Mouse (Mus musculus): ENCODE measurements around the gene Alas2. TPM values are rescaled to one million over a fixed set of nuclear protein-coding genes. Genes with fewer than 3 reads are reported as not detected.

Gene Alas2
- 24.9 and 29.8 TPM in 2 replicates for polyA plus RNA-seq (2014; fragmentation: Nextera tagmentation; extraction: Ambion mirVana)

GRCm38 (mm10) chrX:150547239-150547638, at the start of gene Alas2:
Alas2 (plus strand) TSS chrX:150547375.
- Histone ChIP-seq H3K9me3 (ENCODE audit: control insufficient read depth, low read length) (no peaks in the 10 kb centered on the region), H3K4me2 (ENCODE audit: low read depth, low read length) (no peak within 1 kb of the TSS), H3K27me3 (ENCODE audit: control insufficient read depth, insufficient read depth, low read length) (no peaks in the 10 kb centered on the region), H3K4me3 (ENCODE audit: low read depth, low read length) (no peak within 1 kb of the TSS), H3K36me3 (ENCODE audit: control insufficient read depth, insufficient read depth, low read length) (no peaks in the 10 kb centered on the region), H3K9ac (replicated peaks; ENCODE audit: low read depth, low read length) (no peak within 1 kb of the TSS), H3K27ac (ENCODE audit: low read depth, low read length) (no peak within 1 kb of the TSS), H3K4me1 (ENCODE audit: control insufficient read depth, insufficient read depth, low read length) (no peaks in the 10 kb centered on the region)
- no peak for ATAC-seq (ENCODE audit: low read depth)
- WGBS, result 51% methylated on average over 5 of the region's 5 CpGs

GRCm38 (mm10) chrX:150508696-150509095, 38.5 kb upstream of the Alas2 start:
- no peaks in the 10 kb centered on the region for H3K9me3 ChIP-seq (ENCODE audit: control insufficient read depth, low read length)
- no peaks in the 10 kb centered on the region for H3K27me3 ChIP-seq (ENCODE audit: control insufficient read depth, insufficient read depth, low read length)
- peak; percentile 79; the same call in 1 of the 2 replicates for ATAC-seq (ENCODE audit: low read depth)
- no peaks in the 10 kb centered on the region for H3K4me1 ChIP-seq (ENCODE audit: control insufficient read depth, insufficient read depth, low read length)
- no peak overlapping the region for H3K4me3 ChIP-seq (ENCODE audit: low read depth, low read length)
- no peak overlapping the region for H3K9ac ChIP-seq (replicated peaks; ENCODE audit: low read depth, low read length)
- H3K27ac ChIP-seq (ENCODE audit: low read depth, low read length), result no peak overlapping the region
- 67% methylated on average over 6 of the region's 6 CpGs for WGBS
- H3K4me2 ChIP-seq (ENCODE audit: low read depth, low read length), result no peak overlapping the region
- H3K36me3 ChIP-seq (ENCODE audit: control insufficient read depth, insufficient read depth, low read length), result no peaks in the 10 kb centered on the region

GRCm38 (mm10) chrX:150510631-150511030, 36.5 kb upstream of the Alas2 start:
- no peak overlapping the region for H3K27ac ChIP-seq (ENCODE audit: low read depth, low read length)
- no peaks in the 10 kb centered on the region for H3K27me3 ChIP-seq (ENCODE audit: control insufficient read depth, insufficient read depth, low read length)
- H3K4me1 ChIP-seq (ENCODE audit: control insufficient read depth, insufficient read depth, low read length), result no peaks in the 10 kb centered on the region
- ATAC-seq (ENCODE audit: low read depth), result 0 out of 2 replicates have a peak, but pooled peaks have one; percentile 24
- no peak overlapping the region for H3K4me2 ChIP-seq (ENCODE audit: low read depth, low read length)
- no peaks in the 10 kb centered on the region for H3K9me3 ChIP-seq (ENCODE audit: control insufficient read depth, low read length)
- no peak overlapping the region for H3K9ac ChIP-seq (replicated peaks; ENCODE audit: low read depth, low read length)
- no peaks in the 10 kb centered on the region for H3K36me3 ChIP-seq (ENCODE audit: control insufficient read depth, insufficient read depth, low read length)
- 58% methylated on average over 4 of the region's 4 CpGs for WGBS
- H3K4me3 ChIP-seq (ENCODE audit: low read depth, low read length), result no peak overlapping the region

- Histone ChIP-seq H3K9me3 (ENCODE audit: control insufficient read depth, low read length) (no peaks in the 10 kb centered on the region), H3K27ac (ENCODE audit: low read depth, low read length) (no peak overlapping the region), H3K4me3 (ENCODE audit: low read depth, low read length) (no peak overlapping the region), H3K9ac (replicated peaks; ENCODE audit: low read depth, low read length) (no peak overlapping the region), H3K27me3 (ENCODE audit: control insufficient read depth, insufficient read depth, low read length) (no peaks in the 10 kb centered on the region), H3K36me3 (ENCODE audit: control insufficient read depth, insufficient read depth, low read length) (no peaks in the 10 kb centered on the region), H3K4me1 (ENCODE audit: control insufficient read depth, insufficient read depth, low read length) (no peaks in the 10 kb centered on the region), H3K4me2 (ENCODE audit: low read depth, low read length) (no peak overlapping the region)
- no peak; the same call in 1 of the 2 replicates for ATAC-seq (ENCODE audit: low read depth)
- WGBS, result 82% methylated on average over 6 of the region's 6 CpGs
Observed at GRCm38 (mm10) chrX:150511274-150511673, 35.9 kb upstream of the Alas2 start.

GRCm38 (mm10) chrX:150514127-150514526, 33.0 kb upstream of the Alas2 start:
- Histone ChIP-seq H3K9ac (replicated peaks; ENCODE audit: low read depth, low read length) (no peak overlapping the region), H3K9me3 (ENCODE audit: control insufficient read depth, low read length) (no peaks in the 10 kb centered on the region), H3K4me3 (ENCODE audit: low read depth, low read length) (no peak overlapping the region), H3K36me3 (ENCODE audit: control insufficient read depth, insufficient read depth, low read length) (no peaks in the 10 kb centered on the region), H3K4me1 (ENCODE audit: control insufficient read depth, insufficient read depth, low read length) (no peaks in the 10 kb centered on the region), H3K27ac (ENCODE audit: low read depth, low read length) (no peak overlapping the region), H3K4me2 (ENCODE audit: low read depth, low read length) (no peak overlapping the region), H3K27me3 (ENCODE audit: control insufficient read depth, insufficient read depth, low read length) (no peaks in the 10 kb centered on the region)
- ATAC-seq (ENCODE audit: low read depth), result no peak
- WGBS, result 73% methylated on average over 1 of the region's 1 CpGs

- Histone ChIP-seq H3K9me3 (ENCODE audit: control insufficient read depth, low read length) (no peaks in the 10 kb centered on the region), H3K4me2 (ENCODE audit: low read depth, low read length) (no peak overlapping the region), H3K4me1 (ENCODE audit: control insufficient read depth, insufficient read depth, low read length) (no peaks in the 10 kb centered on the region), H3K27ac (ENCODE audit: low read depth, low read length) (no peak overlapping the region), H3K36me3 (ENCODE audit: control insufficient read depth, insufficient read depth, low read length) (no peaks in the 10 kb centered on the region), H3K9ac (replicated peaks; ENCODE audit: low read depth, low read length) (no peak overlapping the region), H3K4me3 (ENCODE audit: low read depth, low read length) (no peak overlapping the region), H3K27me3 (ENCODE audit: control insufficient read depth, insufficient read depth, low read length) (no peaks in the 10 kb centered on the region)
- ATAC-seq (ENCODE audit: low read depth), result no peak
Observed at GRCm38 (mm10) chrX:150516015-150516414, 31.2 kb upstream of the Alas2 start.

GRCm38 (mm10) chrX:150516477-150516876, 30.7 kb upstream of the Alas2 start:
- no peak overlapping the region for H3K9ac ChIP-seq (replicated peaks; ENCODE audit: low read depth, low read length)
- H3K4me1 ChIP-seq (ENCODE audit: control insufficient read depth, insufficient read depth, low read length), result no peaks in the 10 kb centered on the region
- H3K4me3 ChIP-seq (ENCODE audit: low read depth, low read length), result no peak overlapping the region
- no peaks in the 10 kb centered on the region for H3K9me3 ChIP-seq (ENCODE audit: control insufficient read depth, low read length)
- no peak overlapping the region for H3K4me2 ChIP-seq (ENCODE audit: low read depth, low read length)
- 93% methylated on average over 1 of the region's 1 CpGs for WGBS
- no peak for ATAC-seq (ENCODE audit: low read depth)
- no peaks in the 10 kb centered on the region for H3K36me3 ChIP-seq (ENCODE audit: control insufficient read depth, insufficient read depth, low read length)
- H3K27me3 ChIP-seq (ENCODE audit: control insufficient read depth, insufficient read depth, low read length), result no peaks in the 10 kb centered on the region
- no peak overlapping the region for H3K27ac ChIP-seq (ENCODE audit: low read depth, low read length)

GRCm38 (mm10) chrX:150540111-150540510, 7.1 kb upstream of the Alas2 start:
- Histone ChIP-seq H3K4me2 (ENCODE audit: low read depth, low read length) (no peak overlapping the region), H3K9me3 (ENCODE audit: control insufficient read depth, low read length) (no peaks in the 10 kb centered on the region), H3K27me3 (ENCODE audit: control insufficient read depth, insufficient read depth, low read length) (no peaks in the 10 kb centered on the region), H3K4me1 (ENCODE audit: control insufficient read depth, insufficient read depth, low read length) (no peaks in the 10 kb centered on the region), H3K36me3 (ENCODE audit: control insufficient read depth, insufficient read depth, low read length) (no peaks in the 10 kb centered on the region), H3K9ac (replicated peaks; ENCODE audit: low read depth, low read length) (no peak overlapping the region), H3K27ac (ENCODE audit: low read depth, low read length) (no peak overlapping the region), H3K4me3 (ENCODE audit: low read depth, low read length) (no peak overlapping the region)
- ATAC-seq (ENCODE audit: low read depth), result no peak
- 95% methylated on average over 2 of the region's 2 CpGs for WGBS

- ATAC-seq (ENCODE audit: low read depth), result no peak
- Histone ChIP-seq H3K4me1 (ENCODE audit: control insufficient read depth, insufficient read depth, low read length) (no peaks in the 10 kb centered on the region), H3K27me3 (ENCODE audit: control insufficient read depth, insufficient read depth, low read length) (no peaks in the 10 kb centered on the region), H3K4me2 (ENCODE audit: low read depth, low read length) (no peak overlapping the region), H3K4me3 (ENCODE audit: low read depth, low read length) (no peak overlapping the region), H3K27ac (ENCODE audit: low read depth, low read length) (no peak overlapping the region), H3K9me3 (ENCODE audit: control insufficient read depth, low read length) (no peaks in the 10 kb centered on the region), H3K9ac (replicated peaks; ENCODE audit: low read depth, low read length) (no peak overlapping the region), H3K36me3 (ENCODE audit: control insufficient read depth, insufficient read depth, low read length) (no peaks in the 10 kb centered on the region)
Observed at GRCm38 (mm10) chrX:150541684-150542083, 5.5 kb upstream of the Alas2 start.

GRCm38 (mm10) chrX:150549639-150550038, 2.5 kb downstream of the Alas2 start:
- Histone ChIP-seq H3K4me3 (ENCODE audit: low read depth, low read length) (no peak overlapping the region), H3K27me3 (ENCODE audit: control insufficient read depth, insufficient read depth, low read length) (no peaks in the 10 kb centered on the region), H3K9me3 (ENCODE audit: control insufficient read depth, low read length) (no peaks in the 10 kb centered on the region), H3K4me1 (ENCODE audit: control insufficient read depth, insufficient read depth, low read length) (no peaks in the 10 kb centered on the region), H3K27ac (ENCODE audit: low read depth, low read length) (no peak overlapping the region), H3K4me2 (ENCODE audit: low read depth, low read length) (no peak overlapping the region), H3K9ac (replicated peaks; ENCODE audit: low read depth, low read length) (no peak overlapping the region), H3K36me3 (ENCODE audit: control insufficient read depth, insufficient read depth, low read length) (no peaks in the 10 kb centered on the region)
- 94% methylated on average over 3 of the region's 3 CpGs for WGBS
- ATAC-seq (ENCODE audit: low read depth), result no peak

Measured in neural tube, embryonic 14.5 days (tissue).